Mouse (Mus musculus): ENCODE results near the gene Oog1. TPM values are rescaled to one million over a fixed set of nuclear protein-coding genes. Genes with fewer than 3 reads are reported as not detected.
"Not testable (repeated sequence)": the region's sequence is repeated elsewhere in the genome, so short reads cannot be mapped to it uniquely, and the experiment has no call there.

The Oog1 gene
- total RNA-seq (2014; fragmentation: Nextera tagmentation), result not detected in 2 replicates
- not detected in 2 replicates for total RNA-seq (2017)

- ATAC-seq (replicated peaks; ENCODE audit: low FRiP score, low TSS enrichment, poor library complexity, severe bottlenecking), result not testable (repeated sequence)
These were observed at the start of gene Oog1 for GRCm38 (mm10) chr12:87602388-87602787. TSS of gene Oog1 (plus strand) at chr12:87602688.

DNA sequence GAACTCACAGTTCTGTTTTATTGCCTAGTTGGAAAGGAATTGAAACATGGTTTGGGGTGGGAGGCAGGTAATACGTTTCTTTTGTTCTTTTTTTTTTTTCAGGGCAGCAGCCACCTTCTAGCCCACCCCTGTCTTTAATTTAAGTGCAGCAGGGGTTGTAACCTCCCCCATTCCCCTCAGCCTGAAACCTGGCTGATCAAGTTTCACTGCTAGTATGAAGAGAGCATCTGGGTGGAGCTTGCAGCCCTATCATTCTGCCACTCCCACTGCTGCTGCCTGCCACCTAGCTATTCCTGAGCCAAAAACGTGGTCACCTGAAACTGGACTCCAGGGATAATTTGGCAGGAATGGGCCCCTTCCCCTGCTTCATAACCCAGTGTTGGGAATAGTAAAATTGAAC lies 1.1 kb upstream of the Oog1 start:
- ATAC-seq (replicated peaks; ENCODE audit: low FRiP score, low TSS enrichment, poor library complexity, severe bottlenecking), result not testable (repeated sequence)

DNA sequence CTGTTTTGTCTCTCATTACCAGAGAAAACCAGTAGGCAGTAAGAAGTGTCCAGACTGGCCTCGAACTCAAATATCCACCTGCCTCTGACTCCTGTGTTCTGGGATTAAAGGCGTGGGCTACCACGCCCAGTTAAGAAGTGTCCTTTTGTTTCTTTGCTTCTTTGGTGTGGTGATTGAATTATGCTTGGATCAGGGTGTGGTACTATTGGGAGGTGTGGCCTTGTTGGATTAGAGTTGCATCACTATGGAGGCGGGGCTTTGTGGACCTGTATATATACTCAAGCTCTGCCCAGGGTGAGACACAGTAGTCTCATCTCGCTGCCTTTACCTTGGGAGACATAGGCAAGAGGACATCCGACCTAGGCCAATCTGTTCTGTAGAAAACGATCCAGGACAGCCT lies 16.1 kb downstream of the Oog1 start, which contains the start of gene Gm4027:
TSS of gene Gm4027 (plus strand) at position 301 of the 400 bp plus-strand sequence.
- not testable (repeated sequence) for ATAC-seq (replicated peaks; ENCODE audit: low FRiP score, low TSS enrichment, poor library complexity, severe bottlenecking)

GRCm38 (mm10) chr12:87644520-87644919 lies 42.0 kb downstream of the Oog1 start, which contains the start of gene Gm16381:
TSS of gene Gm16381 (minus strand) at chr12:87644620.
- not testable (repeated sequence) for ATAC-seq (replicated peaks; ENCODE audit: low FRiP score, low TSS enrichment, poor library complexity, severe bottlenecking)

DNA sequence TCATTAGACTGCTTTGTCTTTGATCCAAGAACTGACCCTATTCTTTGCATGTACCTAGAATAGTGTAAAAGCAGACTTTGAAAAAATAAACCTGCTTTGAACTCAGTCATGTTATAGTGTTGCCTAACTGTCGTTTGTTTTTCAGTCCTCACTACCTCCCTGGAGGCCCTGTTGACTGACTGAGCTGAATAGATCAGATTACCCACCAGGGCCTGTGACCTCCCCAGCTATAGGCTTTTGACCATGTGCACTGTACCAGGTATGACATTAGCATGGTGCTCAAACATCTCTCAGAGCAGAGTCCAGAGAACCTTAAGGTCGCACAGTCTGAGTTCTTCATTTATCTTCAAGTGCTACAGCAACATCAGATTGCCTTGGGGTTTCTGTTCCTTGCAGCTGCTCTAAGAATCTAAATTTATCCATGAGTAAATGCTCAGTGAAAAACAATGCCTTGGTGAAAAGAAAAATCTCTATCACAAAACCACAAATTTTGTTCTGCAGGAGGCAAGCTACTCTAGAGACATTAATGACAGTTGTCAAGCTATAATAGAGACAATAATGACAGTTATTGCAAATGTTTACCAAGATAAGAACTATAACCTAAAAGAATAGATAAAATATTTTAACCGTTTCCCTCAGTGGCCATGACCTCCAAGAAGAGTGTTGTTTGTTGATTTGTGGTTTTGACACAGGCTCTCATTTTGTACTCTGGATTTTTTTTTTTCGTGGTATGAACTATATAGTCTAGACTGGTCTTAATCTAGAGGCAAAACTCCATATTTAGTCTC lies 50.6 kb downstream of the Oog1 start:
- not testable (repeated sequence) for ATAC-seq (replicated peaks; ENCODE audit: low FRiP score, low TSS enrichment, poor library complexity, severe bottlenecking)

Other genes starting within 250 kb of the Oog1 start
- gene Sptlc2, start 214.3 kb upstream of the Oog1 start, total RNA-seq (2014; fragmentation: Nextera tagmentation), result 16.1 and 33.3 TPM in 2 replicates
- gene Sptlc2, start 214.3 kb upstream of the Oog1 start, total RNA-seq (2017), result 46.3 and 61.6 TPM in 2 replicates
- gene Slirp, start 158.8 kb upstream of the Oog1 start, total RNA-seq (2014; fragmentation: Nextera tagmentation), result 183 and 219 TPM in 2 replicates
- gene Slirp, start 158.8 kb upstream of the Oog1 start, total RNA-seq (2017), result 65.7 and 122 TPM in 2 replicates
- 65.2 and 74.6 TPM in 2 replicates for gene Alkbh1, start 158.7 kb upstream of the Oog1 start, total RNA-seq (2014; fragmentation: Nextera tagmentation)
- gene Alkbh1, start 158.7 kb upstream of the Oog1 start, total RNA-seq (2017), result 62.8 and 93.0 TPM in 2 replicates
- gene Snw1, start 130.4 kb upstream of the Oog1 start, total RNA-seq (2014; fragmentation: Nextera tagmentation), result 64.6 and 68.2 TPM in 2 replicates
- gene Snw1, start 130.4 kb upstream of the Oog1 start, total RNA-seq (2017), result 189 and 219 TPM in 2 replicates
- gene Gm5788, start 108.0 kb upstream of the Oog1 start, total RNA-seq (2014; fragmentation: Nextera tagmentation), result not detected in 2 replicates
- not detected in 2 replicates for gene Gm5788, start 108.0 kb upstream of the Oog1 start, total RNA-seq (2017)
- not detected in 2 replicates for gene Gm8300, start 88.4 kb upstream of the Oog1 start, total RNA-seq (2014; fragmentation: Nextera tagmentation)
- not detected in 2 replicates for gene Gm8300, start 88.4 kb upstream of the Oog1 start, total RNA-seq (2017)
- gene Gm4027, start 16.2 kb downstream of the Oog1 start, total RNA-seq (2014; fragmentation: Nextera tagmentation), result not detected in 2 replicates
- not detected in 2 replicates for gene Gm4027, start 16.2 kb downstream of the Oog1 start, total RNA-seq (2017)
- not detected in 2 replicates for gene Gm16381, start 41.9 kb downstream of the Oog1 start, total RNA-seq (2014; fragmentation: Nextera tagmentation)
- gene Gm16381, start 41.9 kb downstream of the Oog1 start, total RNA-seq (2017), result not detected in 2 replicates
- gene Gm21319, start 173.1 kb downstream of the Oog1 start, total RNA-seq (2014; fragmentation: Nextera tagmentation), result not detected in 2 replicates
- gene Gm21319, start 173.1 kb downstream of the Oog1 start, total RNA-seq (2017), result not detected in 2 replicates
- not detected in 2 replicates for gene Gm21936, start 192.8 kb downstream of the Oog1 start, total RNA-seq (2014; fragmentation: Nextera tagmentation)
- not detected in 2 replicates for gene Gm21936, start 192.8 kb downstream of the Oog1 start, total RNA-seq (2017)
- not detected in 2 replicates for gene BB287469, start 213.9 kb downstream of the Oog1 start, total RNA-seq (2014; fragmentation: Nextera tagmentation)
- not detected in 2 replicates for gene BB287469, start 213.9 kb downstream of the Oog1 start, total RNA-seq (2017)
- gene Gm2001, start 239.7 kb downstream of the Oog1 start, total RNA-seq (2014; fragmentation: Nextera tagmentation), result not detected in 2 replicates
- gene Gm2001, start 239.7 kb downstream of the Oog1 start, total RNA-seq (2017), result not detected in 2 replicates